Mouse (Mus musculus) midbrain, embryonic 14.5 days (tissue): ENCODE results near the gene Wnt4. TPM values are rescaled to one million over a fixed set of nuclear protein-coding genes. Genes with fewer than 3 reads are reported as not detected.

Source experiments
- ATAC-seq: fragments of 200-750 bp; cut with Nextera tagmentation; 2 replicates; pipeline ENCODE4 v1.8.0; 2017; ENCODE audit warnings: moderate number of reproducible peaks, moderate library complexity; ENCODE audit not compliant: low FRiP score, low TSS enrichment
- DNase-seq: peaks from one replicate; pipeline ENCODE4 v3.0.0-alpha.2; 2015
- H3K27ac ChIP-seq: fragments of 300-500 bp; sonication (generic); replicated peaks from 2 replicates; pipeline ENCODE4 v1.5.1; 2014; ENCODE audit warnings: mild to moderate bottlenecking, low read depth, low read length, moderate library complexity
- H3K27me3 ChIP-seq: fragments of 300-500 bp; sonication (generic); 2 replicates; pipeline ENCODE4 v1.6.1; 2014; ENCODE audit warnings: low read length, control low read depth, mixed read lengths; ENCODE audit not compliant: control insufficient read depth, insufficient read depth
- H3K36me3 ChIP-seq: fragments of 300-500 bp; sonication (generic); 2 replicates; pipeline ENCODE4 v1.6.1; 2014; ENCODE audit warnings: low read length, control low read depth; ENCODE audit not compliant: control insufficient read depth, insufficient read depth
- H3K4me1 ChIP-seq: fragments of 300-500 bp; sonication (generic); 2 replicates; pipeline ENCODE4 v1.6.1; 2014; ENCODE audit warnings: mild to moderate bottlenecking, antibody characterized with exemption, low read length, control low read depth; ENCODE audit not compliant: control insufficient read depth, insufficient read depth
- H3K4me2 ChIP-seq: fragments of 300-500 bp; sonication (generic); 2 replicates; pipeline ENCODE4 v1.6.1; 2014; ENCODE audit warnings: mild to moderate bottlenecking, low read length, moderate library complexity
- H3K4me3 ChIP-seq: fragments of 300-500 bp; sonication (generic); replicated peaks from 2 replicates; pipeline ENCODE4 v1.5.1; 2014; ENCODE audit warnings: low read depth, low read length
- H3K9ac ChIP-seq: fragments of 300-500 bp; sonication (generic); replicated peaks from 2 replicates; pipeline ENCODE4 v1.6.1; 2014; ENCODE audit warnings: mild to moderate bottlenecking, low read length, moderate library complexity
- H3K9me3 ChIP-seq: fragments of 300-500 bp; sonication (generic); 2 replicates; pipeline ENCODE4 v1.6.1; 2016; ENCODE audit warnings: low read length, control low read depth, mixed read lengths; ENCODE audit not compliant: control insufficient read depth
- WGBS: fragments of 180-500 bp; shearing (Covaris S2); extraction: QIAGEN DNeasy Blood & Tissue Kit; methylation state at CpG from one replicate; pipeline ENCODE4 v1.1.7; 2014; 5-methylcytosine and 5-hydroxymethylcytosine counted together
- polyA plus RNA-seq: library from polyadenylated mRNA; unstranded; fragments of >200 nt; fragmentation: Nextera tagmentation; extraction: Ambion mirVana; gene quantifications from 2 replicates; pipeline ENCODE4 v1.2.1, GENCODE M21; 2014

Gene Wnt4
- polyA plus RNA-seq, 1 experiment from 2014 or later: 1.4 TPM

DNA sequence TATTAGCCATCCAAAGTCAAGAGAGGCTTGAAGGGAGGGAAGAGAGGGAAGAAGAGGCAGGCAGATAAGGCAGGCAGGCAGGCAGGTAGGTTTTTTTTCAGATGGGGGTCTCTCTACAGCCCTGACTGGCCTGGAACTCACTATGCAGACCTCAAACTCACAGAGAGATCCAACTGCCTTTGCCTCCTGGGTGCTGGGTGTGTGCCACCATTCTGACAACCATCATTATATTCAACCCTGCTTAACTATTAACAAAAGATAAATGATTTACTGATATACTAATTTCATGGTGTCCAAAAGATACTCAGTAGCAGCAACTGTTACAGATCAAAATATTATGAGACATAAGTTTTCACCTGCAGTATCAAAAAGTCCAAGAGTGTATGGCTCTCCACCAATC is 54.8 kb downstream of the Wnt4 start:
- no peaks in the 10 kb centered on the region for H3K27me3 ChIP-seq
- H3K36me3 ChIP-seq: peaks cover 61% of the 10 kb centered on the region
- H3K27ac ChIP-seq: no peak overlapping the region
- DNase-seq (no peak), ATAC-seq (no peak)
- no peaks in the 10 kb centered on the region for H3K9me3 ChIP-seq
- no peak overlapping the region for H3K4me3 ChIP-seq
- no peaks in the 10 kb centered on the region for H3K4me1 ChIP-seq
- H3K9ac ChIP-seq: no peak overlapping the region
- H3K4me2 ChIP-seq: no peak overlapping the region

DNA sequence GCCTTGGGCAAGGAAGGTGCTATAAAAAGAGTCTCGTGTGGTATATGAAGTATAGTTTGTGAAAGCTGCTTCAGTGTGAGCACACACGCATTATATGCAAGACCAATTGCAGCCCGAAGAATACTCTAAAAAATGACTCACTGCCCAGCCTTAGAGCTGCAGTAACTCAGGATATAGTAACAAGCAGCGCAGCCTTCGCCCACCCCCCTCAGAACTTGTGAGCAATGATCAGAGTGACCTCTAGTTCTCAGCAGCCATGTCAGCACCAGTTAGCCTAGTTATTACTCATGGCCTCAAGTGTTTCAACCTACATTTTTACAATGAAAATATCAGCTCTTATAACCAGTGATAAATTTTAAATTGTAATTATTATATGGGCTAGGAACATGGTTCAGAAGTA is 59.2 kb downstream of the Wnt4 start:
- no peaks in the 10 kb centered on the region for H3K27me3 ChIP-seq
- ATAC-seq: no peak
- peaks cover 3% of the 10 kb centered on the region; the same call in 1 of the 2 replicates for H3K4me1 ChIP-seq
- H3K9ac ChIP-seq: no peak overlapping the region
- no peak for DNase-seq
- 91% methylated on average over 5 of the region's 5 CpGs for WGBS
- H3K9me3 ChIP-seq: no peaks in the 10 kb centered on the region
- H3K4me3 ChIP-seq: no peak overlapping the region
- H3K27ac ChIP-seq: no peak overlapping the region
- peaks cover 32% of the 10 kb centered on the region for H3K36me3 ChIP-seq
- no peak overlapping the region for H3K4me2 ChIP-seq

DNA sequence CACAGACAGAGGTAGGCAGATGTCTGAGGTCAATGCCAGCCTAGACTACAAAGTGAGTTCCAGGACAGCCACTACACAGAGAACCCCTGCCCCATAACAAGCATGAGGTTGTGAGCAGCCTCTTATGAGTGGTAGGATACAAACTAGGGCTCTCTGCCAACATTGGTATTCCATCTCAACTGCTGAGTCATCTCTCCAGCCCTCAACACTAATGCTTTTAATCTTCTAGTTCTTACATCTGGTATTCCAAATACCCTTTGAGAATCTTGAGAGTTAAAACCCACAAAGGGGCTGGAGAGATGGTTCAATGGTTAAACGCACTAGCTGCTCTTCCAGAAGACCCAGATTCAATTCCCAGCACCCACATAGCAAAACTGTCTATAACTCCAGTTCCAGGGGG is 62.1 kb downstream of the Wnt4 start:
- H3K4me2 ChIP-seq: no peak overlapping the region
- H3K9me3 ChIP-seq: no peaks in the 10 kb centered on the region
- peaks cover 15% of the 10 kb centered on the region for H3K36me3 ChIP-seq
- 89% methylated on average over 1 of the region's 1 CpGs for WGBS
- peaks cover 3% of the 10 kb centered on the region; the same call in 1 of the 2 replicates for H3K4me1 ChIP-seq
- no peak overlapping the region for H3K27ac ChIP-seq
- H3K4me3 ChIP-seq: no peak overlapping the region
- DNase-seq (no peak), ATAC-seq (no peak)
- no peak overlapping the region for H3K9ac ChIP-seq
- H3K27me3 ChIP-seq: no peaks in the 10 kb centered on the region

DNA sequence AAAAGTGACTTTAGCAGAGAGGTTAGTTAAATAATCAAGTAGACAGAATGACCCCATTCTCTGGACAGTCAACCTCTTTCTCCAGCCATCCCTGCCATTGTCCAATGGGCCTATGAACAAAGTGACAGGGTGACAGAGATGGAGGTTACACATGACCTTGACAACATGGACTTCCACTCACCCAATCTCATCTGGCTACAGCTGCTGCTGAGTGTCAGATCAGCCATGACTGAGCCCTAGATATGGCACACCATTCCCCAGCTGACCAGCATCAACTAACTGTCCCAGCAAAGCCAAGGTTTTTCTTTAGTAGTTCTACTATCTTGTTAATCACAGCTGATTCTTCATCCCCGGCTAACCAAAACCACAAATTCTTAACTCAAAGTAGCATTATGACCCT is 65.5 kb downstream of the Wnt4 start:
- H3K4me1 ChIP-seq: peaks cover 4% of the 10 kb centered on the region; the same call in 1 of the 2 replicates
- H3K4me2 ChIP-seq: no peak overlapping the region
- no peak for DNase-seq
- no peak overlapping the region for H3K9ac ChIP-seq
- no peaks in the 10 kb centered on the region for H3K9me3 ChIP-seq
- no peak for ATAC-seq
- no peaks in the 10 kb centered on the region for H3K27me3 ChIP-seq
- no peak overlapping the region for H3K4me3 ChIP-seq
- no peak overlapping the region for H3K27ac ChIP-seq
- peaks cover 12% of the 10 kb centered on the region; the same call in 1 of the 2 replicates for H3K36me3 ChIP-seq
- 94% methylated on average over 1 of the region's 1 CpGs for WGBS

DNA sequence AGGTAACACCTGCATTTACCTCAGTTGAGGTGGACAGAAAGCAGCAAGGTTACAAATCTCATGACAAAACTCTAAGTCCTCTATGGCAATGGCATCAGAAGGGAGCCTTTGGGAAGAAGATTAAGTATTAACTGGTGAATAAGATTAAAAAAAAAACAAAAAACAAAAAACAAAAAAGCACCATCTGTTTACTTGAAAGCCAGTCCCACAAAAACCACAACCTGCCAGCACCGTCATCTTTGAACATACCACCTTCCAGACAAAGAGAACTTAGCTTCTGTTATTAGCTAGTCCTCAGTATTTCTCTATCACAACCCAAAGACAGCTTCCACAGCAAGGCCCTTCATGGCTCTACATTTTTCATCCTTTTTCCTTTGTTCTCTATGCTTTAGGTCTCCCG is 67.8 kb downstream of the Wnt4 start:
- Histone ChIP-seq H3K36me3 (peaks cover 12% of the 10 kb centered on the region; the same call in 1 of the 2 replicates), H3K27me3 (no peaks in the 10 kb centered on the region), H3K4me1 (peaks cover 3% of the 10 kb centered on the region; the same call in 1 of the 2 replicates), H3K4me2 (no peak overlapping the region), H3K4me3 (no peak overlapping the region), H3K9ac (no peak overlapping the region), H3K27ac (no peak overlapping the region), H3K9me3 (no peaks in the 10 kb centered on the region)
- 86% methylated on average over 2 of the region's 2 CpGs for WGBS
- no peak for ATAC-seq
- DNase-seq: no peak

DNA sequence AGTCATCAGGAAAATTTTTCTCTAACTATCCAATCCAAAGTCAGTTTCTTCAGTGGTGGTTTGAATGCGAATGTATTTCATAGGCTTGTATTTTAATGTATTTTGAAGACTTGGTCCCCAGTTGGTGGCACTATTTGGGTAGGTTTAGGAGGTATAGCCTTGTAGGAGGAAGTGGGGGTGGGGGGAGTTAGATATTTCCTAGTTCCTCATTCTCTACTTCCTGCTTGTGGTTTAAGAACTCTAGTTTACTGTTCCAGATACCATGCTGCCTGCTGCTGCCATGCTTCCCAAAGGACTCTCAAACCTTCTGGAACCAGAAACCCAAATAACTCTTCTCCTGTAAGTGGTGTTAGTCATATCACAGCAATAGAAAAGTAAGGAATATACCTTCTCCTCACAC is 68.5 kb downstream of the Wnt4 start:
- Histone ChIP-seq H3K4me3 (no peak overlapping the region), H3K27me3 (no peaks in the 10 kb centered on the region), H3K36me3 (peaks cover 12% of the 10 kb centered on the region; the same call in 1 of the 2 replicates), H3K4me2 (no peak overlapping the region), H3K9me3 (no peaks in the 10 kb centered on the region), H3K27ac (no peak overlapping the region), H3K4me1 (peaks cover 3% of the 10 kb centered on the region; the same call in 1 of the 2 replicates), H3K9ac (no peak overlapping the region)
- WGBS: 95% methylated on average over 1 of the region's 1 CpGs
- DNase-seq: no peak
- ATAC-seq: no peak

Other genes starting within 250 kb of the Wnt4 start
- gene Zbtb40, start 228.7 kb upstream of the Wnt4 start, polyA plus RNA-seq: 3.4 and 4.3 TPM in 2 replicates
- 984 and 991 TPM in 2 replicates for gene Cdc42, start 80.2 kb downstream of the Wnt4 start, polyA plus RNA-seq
- not detected in 2 replicates for gene Cela3a, start 132.3 kb downstream of the Wnt4 start, polyA plus RNA-seq
- not detected in 2 replicates for gene Cela3b, start 153.1 kb downstream of the Wnt4 start, polyA plus RNA-seq
- not detected in 2 replicates for gene 1700013G24Rik, start 175.8 kb downstream of the Wnt4 start, polyA plus RNA-seq
- gene Hspg2, start 191.3 kb downstream of the Wnt4 start, polyA plus RNA-seq: 2.0 and 7.6 TPM in 2 replicates